Mouse (Mus musculus) E14TG2a.4 (cell line): ENCODE data around the gene Naa20.

Experiments
- CTCF ChIP-seq: conservative IDR thresholded peaks from 2 replicates; pipeline ENCODE4 v1.5.1; 2014; ENCODE audit warnings: low read length
- POU5F1 ChIP-seq: IDR thresholded peaks from 2 replicates; pipeline ENCODE4 v1.6.1; 2014; ENCODE audit warnings: low read length, borderline replicate concordance

DNA sequence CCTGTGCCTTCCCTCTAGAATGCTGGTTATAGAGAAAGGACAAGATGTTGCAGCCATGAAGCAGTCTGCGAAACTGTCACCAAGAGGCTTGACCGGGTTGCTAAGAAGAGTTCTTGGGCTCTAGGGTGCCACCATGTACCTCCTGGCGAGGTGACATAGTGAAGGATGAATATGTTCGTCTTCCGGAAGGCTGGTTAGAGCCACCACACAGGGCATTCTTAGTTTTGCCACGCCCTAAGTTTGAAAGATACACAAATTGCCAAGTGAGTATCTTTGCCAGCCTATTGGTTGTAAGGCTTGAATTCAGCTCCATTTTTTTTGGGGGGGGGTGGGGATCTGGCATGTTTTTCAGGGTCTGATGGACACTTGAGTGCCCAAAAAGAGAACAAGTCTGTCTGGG, 56.2 kb downstream of the Naa20 start:
- TF ChIP-seq CTCF (no peak), POU5F1 (no peak)
